8 mouse cellular contexts compared by ENCODE assay signal in the genomic region with DNA sequence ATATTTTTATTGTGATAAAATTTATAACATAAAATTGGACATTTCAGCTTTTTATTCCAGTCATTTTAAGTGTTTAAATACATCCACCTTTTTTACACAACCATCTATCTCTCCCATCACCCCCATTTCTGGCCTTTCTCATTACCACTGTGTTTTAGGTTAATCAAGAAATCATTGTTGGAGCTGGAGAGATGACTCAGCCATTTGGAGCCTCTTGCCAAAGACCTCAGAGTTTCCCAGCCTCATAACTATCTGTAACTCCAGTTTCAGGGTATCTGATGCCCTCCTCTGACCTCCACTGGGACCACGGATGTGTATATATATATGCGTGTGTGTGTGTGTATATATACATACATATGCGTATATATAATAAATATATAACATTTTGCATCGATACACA. TPM values are rescaled to one million over a fixed set of nuclear protein-coding genes. Genes with fewer than 3 reads are reported as not detected.
DNase-seq lines count a peak whose midpoint lies in the region; ATAC-seq and TF ChIP-seq lines count a peak whose summit lies in the region.

No protein-coding gene starts in this region.

- in situ Hi-C loops in CH12.LX (cut with MboI; ENCODE audit: low pct_ligation_motif_present, low pct_unique_long_range_greater_than_20kb, low sequenced_read_pairs), result loop anchor here (25.0 kb wide), 1 partner anchor 836 kb away; no protein-coding TSS in a partner anchor

- H3K9ac ChIP-seq in CH12.LX (ENCODE audit: insufficient read depth, low read depth), result peak overlapping the region; percentile 69; the same call in 1 of the 2 replicates
- no peak overlapping the region for H3K9ac ChIP-seq in embryonic facial prominence, embryonic 13.5 days
- H3K9ac ChIP-seq in midbrain, postnatal 0 days (replicated peaks; ENCODE audit: low read length, poor library complexity, severe bottlenecking), result no peak overlapping the region

- peaks cover 4 to 44% of the 10 kb centered on the region in 2 experiments for H3K4me1 ChIP-seq in CH12.LX (ENCODE audit: control insufficient read depth in 1 of 2, insufficient read depth in 2 of 2)
- H3K4me1 ChIP-seq in embryonic facial prominence, embryonic 13.5 days, result peaks cover 18% of the 10 kb centered on the region
- H3K4me1 ChIP-seq in midbrain, postnatal 0 days (ENCODE audit: insufficient read depth, low read length), result peaks cover 4% of the 10 kb centered on the region; the same call in 1 of the 2 replicates

- no peak for ATAC-seq in embryonic facial prominence, embryonic 13.5 days (ENCODE audit: insufficient number of reproducible peaks, insufficient read depth, low FRiP score, low TSS enrichment, low read depth)
- no peak for ATAC-seq in midbrain, postnatal 0 days (ENCODE audit: low FRiP score)

- no peak for TF ChIP-seq RAD21 in CH12.LX (IDR thresholded peaks at IDR 0.05; ENCODE audit: low read depth, low read length)

- H3K27ac ChIP-seq in CH12.LX (ENCODE audit: insufficient read depth, low read depth), result no peak overlapping the region
- H3K27ac ChIP-seq in embryonic facial prominence, embryonic 13.5 days, result no peak overlapping the region; the same call in 1 of the 2 replicates
- H3K27ac ChIP-seq in midbrain, postnatal 0 days (ENCODE audit: low read depth, low read length), result no peak overlapping the region

- WGBS in embryonic facial prominence, embryonic 13.5 days, result 45% methylated on average over 4 of the region's 4 CpGs
- 52% methylated on average over 4 of the region's 4 CpGs for WGBS in midbrain, postnatal 0 days

- TF ChIP-seq EP300 in CH12.LX (IDR thresholded peaks at IDR 0.05; ENCODE audit: low read length), result no peak

- no peaks in the 10 kb centered on the region for H3K9me3 ChIP-seq in CH12.LX (replicated peaks; ENCODE audit: low read length)
- H3K9me3 ChIP-seq in embryonic facial prominence, embryonic 13.5 days, result no peaks in the 10 kb centered on the region
- no peaks in the 10 kb centered on the region for H3K9me3 ChIP-seq in midbrain, postnatal 0 days (ENCODE audit: low read length)

- intact Hi-C loops in heart, postnatal 36 days (cut with DNase I), result loop anchor here (10.0 kb wide), 1 partner anchor 394 kb away; no protein-coding TSS in a partner anchor
- intact Hi-C loops in gastrocnemius, postnatal 14 days (cut with DNase I; ENCODE audit: low total_unique reads), result no loop called here

- no peak for TF ChIP-seq POLR2A in CH12.LX (IDR thresholded peaks at IDR 0.05; ENCODE audit: low read depth, low read length)

- peak overlapping the region in 2 of 3 experiments; percentile 68 to 83 for H3K4me3 ChIP-seq in CH12.LX (replicated peaks in 1 of 3; ENCODE audit: low read depth in 2 of 3, low read length in 2 of 3, poor library complexity in 1 of 3)
- H3K4me3 ChIP-seq in embryonic facial prominence, embryonic 13.5 days, result peak overlapping the region; percentile 59
- peak overlapping the region; percentile 66 for H3K4me3 ChIP-seq in midbrain, postnatal 0 days (ENCODE audit: low read depth, low read length)

- H3K36me3 ChIP-seq in CH12.LX (replicated peaks in 1 of 2; ENCODE audit: control insufficient read depth in 1 of 2, insufficient read depth in 1 of 2, low read length in 1 of 2), result peaks cover 2 to 14% of the 10 kb centered on the region in 2 experiments
- peaks cover 7% of the 10 kb centered on the region; the same call in 1 of the 2 replicates for H3K36me3 ChIP-seq in embryonic facial prominence, embryonic 13.5 days
- no peaks in the 10 kb centered on the region for H3K36me3 ChIP-seq in midbrain, postnatal 0 days (ENCODE audit: insufficient read depth, low read length)

- H3K79me2 ChIP-seq in CH12.LX (replicated peaks; ENCODE audit: control insufficient read depth, extremely low read depth, insufficient read depth, poor library complexity, severe bottlenecking), result no peaks in the 10 kb centered on the region; the same call in 1 of the 2 replicates

- no peak for TF ChIP-seq CTCF in CH12.LX (conservative IDR thresholded peaks at IDR 0.05 in 1 of 2, IDR thresholded peaks at IDR 0.05 in 1 of 2; ENCODE audit: low read depth in 2 of 2, low read length in 2 of 2)
- no peak; the same call in 1 of the 2 replicates for TF ChIP-seq CTCF in midbrain, postnatal 0 days (IDR thresholded peaks at IDR 0.05)

- no peaks in the 10 kb centered on the region for H3K27me3 ChIP-seq in CH12.LX (replicated peaks)
- H3K27me3 ChIP-seq in embryonic facial prominence, embryonic 13.5 days, result no peaks in the 10 kb centered on the region
- H3K27me3 ChIP-seq in midbrain, postnatal 0 days (ENCODE audit: insufficient read depth, low read length), result no peaks in the 10 kb centered on the region

- dilution Hi-C loops in CH12.LX (cut with MboI; ENCODE audit: extremely low pct_ligation_motif_present, extremely low pct_unique_long_range_greater_than_20kb, low sequenced_read_pairs), result no loop called here

- peak overlapping the region; percentile 75 for H3K4me2 ChIP-seq in CH12.LX (ENCODE audit: insufficient read depth, low read depth, poor library complexity, severe bottlenecking)
- H3K4me2 ChIP-seq in embryonic facial prominence, embryonic 13.5 days, result peak overlapping the region; percentile 78
- H3K4me2 ChIP-seq in midbrain, postnatal 0 days (ENCODE audit: low read depth, low read length, poor library complexity, severe bottlenecking), result peak overlapping the region; percentile 46

- peak; percentile 9 for DNase-seq in heart, adult 8-10 months (ENCODE audit: low spot score)
- DNase-seq in heart, postnatal 36 days, result no peak
- peak; percentile 35 for DNase-seq in CH12.LX (ENCODE audit: extremely low read depth)
- DNase-seq in induced T-regulatory cell, adult 2 months (ENCODE audit: low read depth), result peak; percentile 53
- peak; percentile 11 for DNase-seq in midbrain, postnatal 0 days (ENCODE audit: low spot score)
- DNase-seq in layer of hippocampus, adult 8-10 months (ENCODE audit: low spot score in 2 of 2), result no peak
- no peak for DNase-seq in gastrocnemius, postnatal 14 days

TF ChIP-seq in CH12.LX, 34 proteins besides CTCF, POLR2A, EP300 and RAD21:
- peak; percentile 42; the same call in 1 of the 2 replicates for TF ChIP-seq MAFK (IDR thresholded peaks at IDR 0.05; ENCODE audit: insufficient replicate concordance, low read length)
- peak; percentile 78; the same call in 1 of the 2 replicates for TF ChIP-seq CHD1 (IDR thresholded peaks at IDR 0.05; ENCODE audit: low read depth, low read length)
- TF ChIP-seq NELFE (IDR thresholded peaks at IDR 0.05; ENCODE audit: low read depth, low read length), result no peak

RNA-seq across cellular contexts. Expression of a gene that starts 0.8 kb away (rescaled TPM):
- total RNA-seq in heart, adult 8-10 months (2022), result 1 to 10 TPM in 2 of 4 experiments, under 1 TPM in 2; 0.65 to 1.1 (median 0.96) TPM
- total RNA-seq in heart, postnatal 36 days (2021), result 1 to 10 TPM; 1.1 to 1.8 TPM
- total RNA-seq in CH12.LX (2012; rRNA removed) (7.8 and 16.7 TPM in 2 replicates), CH12.LX (2014; rRNA removed) (26.8 and 32.4 TPM in 2 replicates)
- polyA plus RNA-seq in CH12.LX (2012; ENCODE audit: insufficient read length, low read depth), result 27.7 and 28.3 TPM in 2 replicates
- 18.0 and 19.7 TPM in 2 replicates for polyA plus RNA-seq in embryonic facial prominence, embryonic 13.5 days (2015; fragmentation: Nextera tagmentation; extraction: Ambion mirVana)
- total RNA-seq in midbrain, postnatal 0 days (2014; rRNA removed), result 2.9 TPM in 2 replicates
- 6.0 and 6.6 TPM in 2 replicates for polyA plus RNA-seq in midbrain, postnatal 0 days (2015; fragmentation: Nextera tagmentation; extraction: Ambion mirVana)
- 1 to 10 TPM; 1.3 to 4.5 (median 1.9) TPM for total RNA-seq in layer of hippocampus, adult 8-10 months (2022)
- total RNA-seq in gastrocnemius, postnatal 14 days (2021), result 1 to 10 TPM in 1 of 2 experiments, under 1 TPM in 1; 0.55 to 1.1 TPM

Comparison
In these comparisons a context has a peak if more than half of its experiments do, and no peak if none do; other contexts are left out.
1. DNase-seq: peak in heart, adult 8-10 months (single experiment), CH12.LX (single experiment), induced T-regulatory cell, adult 2 months (single experiment) and midbrain, postnatal 0 days (single experiment); none in heart, postnatal 36 days (0 of 2), layer of hippocampus, adult 8-10 months (0 of 2) and gastrocnemius, postnatal 14 days (single experiment).
2. Peak in every context shown above with its lines, with median percentiles within 50 percentile points of each other: H3K4me2 ChIP-seq and H3K4me3 ChIP-seq.